9 mouse cellular contexts compared by ENCODE assay signal in the genomic region with DNA sequence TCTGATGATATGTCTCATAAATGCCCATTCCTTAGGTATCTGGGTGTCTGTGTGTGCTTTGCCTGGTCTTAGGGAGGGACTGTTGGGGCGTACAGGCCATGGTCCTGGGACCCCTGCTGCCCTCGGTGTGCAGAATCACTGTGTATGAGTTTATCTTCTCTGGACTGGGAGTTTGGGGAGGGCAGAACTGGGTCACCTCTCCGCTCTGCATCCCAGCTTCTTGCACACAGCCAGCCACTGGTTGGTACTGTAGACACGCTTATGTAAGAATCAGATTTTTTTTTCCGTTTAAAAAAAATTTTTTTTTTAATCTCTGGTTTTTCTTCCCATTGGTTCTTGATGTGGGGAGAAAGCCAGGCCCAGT.
DNase-seq lines count a peak whose midpoint lies in the region; ATAC-seq and TF ChIP-seq lines count a peak whose summit lies in the region.
"Had no signal": no experiment of that assay in that cellular context is flagged by ENCODE, and none has a peak within 500 bp of the region (broad histone marks: within the 10 kb centered on the region; RNA-seq: fewer than 3 reads in every experiment).

No protein-coding gene starts in this region.

- no peak for TF ChIP-seq EP300 in lung, postnatal 0 days (IDR thresholded peaks at IDR 0.05)
- TF ChIP-seq EP300 in stomach, postnatal 0 days (optimal IDR thresholded peaks at IDR 0.05), result no peak

- TF ChIP-seq CTCF in lung, postnatal 0 days (IDR thresholded peaks at IDR 0.05), result no peak
- TF ChIP-seq CTCF in stomach, postnatal 0 days (IDR thresholded peaks at IDR 0.05; ENCODE audit: low read depth), result no peak

- no peaks in the 10 kb centered on the region; the same call in 1 of the 2 replicates for H3K9me3 ChIP-seq in forebrain, embryonic 10.5 days
- no peaks in the 10 kb centered on the region for H3K9me3 ChIP-seq in forebrain, embryonic 11.5 days (ENCODE audit: control insufficient read depth, low read length)
- no peaks in the 10 kb centered on the region for H3K9me3 ChIP-seq in lung, postnatal 0 days (ENCODE audit: low read length)
- no peaks in the 10 kb centered on the region for H3K9me3 ChIP-seq in liver, embryonic 13.5 days (replicated peaks)
- H3K9me3 ChIP-seq in stomach, postnatal 0 days (ENCODE audit: control insufficient read depth, low read length), result no peaks in the 10 kb centered on the region

- no peak for DNase-seq in forebrain, embryonic 10.5 days (ENCODE audit: extremely low spot score, low spot score)
- no peak for DNase-seq in forebrain, embryonic 11.5 days (ENCODE audit: low spot score)
- DNase-seq in lung, postnatal 0 days (ENCODE audit: low spot score), result no peak
- DNase-seq in lung, adult 18-20 months, result no peak
- DNase-seq in liver, embryonic 13.5 days, result no peak
- DNase-seq in stomach, postnatal 0 days (ENCODE audit: low spot score), result no peak
- no peak for DNase-seq in layer of hippocampus, adult 11-12 months (ENCODE audit: low spot score)
- no peak for DNase-seq in retina, postnatal 1 day

- 65% methylated on average over 5 of the region's 5 CpGs for WGBS in forebrain, embryonic 10.5 days
- 69% methylated on average over 5 of the region's 5 CpGs for WGBS in forebrain, embryonic 11.5 days
- WGBS in lung, postnatal 0 days, result 45% methylated on average over 5 of the region's 5 CpGs
- 55% methylated on average over 5 of the region's 5 CpGs for WGBS in liver, embryonic 13.5 days (ENCODE audit: insufficient replicate concordance)
- 44% methylated on average over 5 of the region's 5 CpGs for WGBS in stomach, postnatal 0 days

- H3K4me3 ChIP-seq in forebrain, embryonic 10.5 days, result peak overlapping the region; percentile 34; the same call in 1 of the 2 replicates
- no peak overlapping the region for H3K4me3 ChIP-seq in forebrain, embryonic 11.5 days (ENCODE audit: low read depth, low read length)
- H3K4me3 ChIP-seq in lung, postnatal 0 days (ENCODE audit: low read depth, low read length), result peak overlapping the region; percentile 28; the same call in 1 of the 2 replicates
- no peak overlapping the region; the same call in 1 of the 2 replicates for H3K4me3 ChIP-seq in liver, embryonic 13.5 days (replicated peaks)
- H3K4me3 ChIP-seq in stomach, postnatal 0 days (ENCODE audit: low read depth, low read length), result no peak overlapping the region
- H3K4me3 ChIP-seq: erythroblast, embryonic 14.5 days had no signal

- no peak overlapping the region for H3K27ac ChIP-seq in forebrain, embryonic 10.5 days
- H3K27ac ChIP-seq in forebrain, embryonic 11.5 days (ENCODE audit: low read depth, low read length), result no peak overlapping the region
- H3K27ac ChIP-seq in lung, postnatal 0 days (ENCODE audit: low read length), result no peak overlapping the region
- H3K27ac ChIP-seq in liver, embryonic 13.5 days, result no peak overlapping the region
- no peak overlapping the region for H3K27ac ChIP-seq in stomach, postnatal 0 days (replicated peaks)

- H3K4me2 ChIP-seq in forebrain, embryonic 11.5 days (ENCODE audit: low read depth, low read length, severe bottlenecking), result no peak overlapping the region
- peak overlapping the region; percentile 52 for H3K4me2 ChIP-seq in lung, postnatal 0 days (replicated peaks; ENCODE audit: low read depth, low read length)
- peak overlapping the region; percentile 32 for H3K4me2 ChIP-seq in liver, embryonic 13.5 days
- H3K4me2 ChIP-seq in stomach, postnatal 0 days (replicated peaks; ENCODE audit: low read depth), result peak overlapping the region; percentile 59

- no peaks in the 10 kb centered on the region for H3K27me3 ChIP-seq in forebrain, embryonic 10.5 days (ENCODE audit: poor library complexity, severe bottlenecking)
- no peaks in the 10 kb centered on the region for H3K27me3 ChIP-seq in forebrain, embryonic 11.5 days (ENCODE audit: control insufficient read depth, insufficient read depth, low read length)
- no peaks in the 10 kb centered on the region for H3K27me3 ChIP-seq in lung, postnatal 0 days (replicated peaks; ENCODE audit: insufficient read depth, low read length)
- no peaks in the 10 kb centered on the region for H3K27me3 ChIP-seq in liver, embryonic 13.5 days
- H3K27me3 ChIP-seq in stomach, postnatal 0 days (ENCODE audit: control insufficient read depth, insufficient read depth, low read length), result no peaks in the 10 kb centered on the region

- peaks cover 52% of the 10 kb centered on the region for H3K4me1 ChIP-seq in forebrain, embryonic 10.5 days
- peaks cover 3% of the 10 kb centered on the region; the same call in 1 of the 2 replicates for H3K4me1 ChIP-seq in forebrain, embryonic 11.5 days (replicated peaks; ENCODE audit: control insufficient read depth, insufficient read depth, low read length)
- H3K4me1 ChIP-seq in lung, postnatal 0 days (ENCODE audit: insufficient read depth, low read depth, low read length), result 0 out of 2 replicates have a peak, but pooled peaks cover 4% of the 10 kb centered on the region
- H3K4me1 ChIP-seq in liver, embryonic 13.5 days (replicated peaks), result peaks cover 17% of the 10 kb centered on the region
- H3K4me1 ChIP-seq in stomach, postnatal 0 days (replicated peaks; ENCODE audit: control insufficient read depth, insufficient read depth), result no peaks in the 10 kb centered on the region

- no peak overlapping the region for H3K9ac ChIP-seq in forebrain, embryonic 11.5 days (ENCODE audit: low read length)
- no peak overlapping the region; the same call in 1 of the 2 replicates for H3K9ac ChIP-seq in lung, postnatal 0 days (replicated peaks; ENCODE audit: low read depth)
- H3K9ac ChIP-seq in liver, embryonic 13.5 days, result no peak overlapping the region
- no peak overlapping the region for H3K9ac ChIP-seq in stomach, postnatal 0 days (ENCODE audit: low read length)

- no peak for ATAC-seq in forebrain, embryonic 11.5 days (replicated peaks; ENCODE audit: low FRiP score)
- no peak for ATAC-seq in lung, postnatal 0 days
- ATAC-seq in liver, embryonic 13.5 days (ENCODE audit: low read depth), result no peak
- no peak for ATAC-seq in stomach, postnatal 0 days (ENCODE audit: low FRiP score, low TSS enrichment)

- H3K36me3 ChIP-seq in forebrain, embryonic 10.5 days (replicated peaks), result peaks cover 50% of the 10 kb centered on the region
- no peaks in the 10 kb centered on the region for H3K36me3 ChIP-seq in forebrain, embryonic 11.5 days (ENCODE audit: control insufficient read depth, insufficient read depth, low read length)
- no peaks in the 10 kb centered on the region for H3K36me3 ChIP-seq in lung, postnatal 0 days (ENCODE audit: insufficient read depth, low read length)
- H3K36me3 ChIP-seq in liver, embryonic 13.5 days, result no peaks in the 10 kb centered on the region
- H3K36me3 ChIP-seq in stomach, postnatal 0 days (ENCODE audit: control insufficient read depth, insufficient read depth, low read length), result no peaks in the 10 kb centered on the region

Comparison
In these comparisons a context has a peak if more than half of its experiments do, and no peak if none do; other contexts are left out.
1. H3K4me3 ChIP-seq: peak in forebrain, embryonic 10.5 days (single experiment) and lung, postnatal 0 days (single experiment); none in forebrain, embryonic 11.5 days (single experiment), liver, embryonic 13.5 days (single experiment) and stomach, postnatal 0 days (single experiment).